Mouse (Mus musculus) liver, embryonic 12.5 days (tissue): ENCODE measurements at regions not wholly inside any gene's neighbourhood (a gene's known extent, or its start where the extent isn't known, plus 50 kb on each side); places are given as distances from the start of the nearest gene placed in this dataset.

ENCODE experiments used
- ATAC-seq: fragments of 200-750 bp; cut with Nextera tagmentation; 2 replicates; pipeline ENCODE4 v1.8.0; 2017; ENCODE audit warnings: moderate number of reproducible peaks, mild to moderate bottlenecking, moderate library complexity
- H3K27ac ChIP-seq: fragments of 300-500 bp; sonication (generic); 2 replicates; pipeline ENCODE4 v1.5.1; 2016; ENCODE audit warnings: mild to moderate bottlenecking
- H3K27me3 ChIP-seq: fragments of 300-500 bp; sonication (generic); replicated peaks from 2 replicates; pipeline ENCODE4 v1.6.1; 2016; ENCODE audit warnings: mild to moderate bottlenecking, moderate library complexity
- H3K36me3 ChIP-seq: fragments of 300-500 bp; sonication (generic); 2 replicates; pipeline ENCODE4 v1.6.1; 2016; ENCODE audit warnings: mild to moderate bottlenecking, moderate library complexity
- H3K4me1 ChIP-seq: fragments of 300-500 bp; sonication (generic); 2 replicates; pipeline ENCODE4 v1.6.1; 2016
- H3K4me2 ChIP-seq: fragments of 300-500 bp; sonication (generic); 2 replicates; pipeline ENCODE4 v1.6.1; 2016; ENCODE audit warnings: mild to moderate bottlenecking, moderate library complexity
- H3K4me3 ChIP-seq: fragments of 300-500 bp; sonication (generic); 2 replicates; pipeline ENCODE4 v1.5.1; 2016; ENCODE audit warnings: mild to moderate bottlenecking, moderate library complexity
- H3K9ac ChIP-seq: fragments of 300-500 bp; sonication (generic); 2 replicates; pipeline ENCODE4 v1.6.1; 2016; ENCODE audit warnings: mild to moderate bottlenecking, moderate library complexity
- H3K9me3 ChIP-seq: fragments of 300-500 bp; sonication (generic); replicated peaks from 2 replicates; pipeline ENCODE4 v1.6.1; 2016; ENCODE audit warnings: mild to moderate bottlenecking, moderate library complexity
- WGBS: fragments of 180-500 bp; shearing (Covaris S2); methylation state at CpG from one replicate; pipeline ENCODE4 v1.1.7; 2016; ENCODE audit not compliant: insufficient replicate concordance; 5-methylcytosine and 5-hydroxymethylcytosine counted together

DNA sequence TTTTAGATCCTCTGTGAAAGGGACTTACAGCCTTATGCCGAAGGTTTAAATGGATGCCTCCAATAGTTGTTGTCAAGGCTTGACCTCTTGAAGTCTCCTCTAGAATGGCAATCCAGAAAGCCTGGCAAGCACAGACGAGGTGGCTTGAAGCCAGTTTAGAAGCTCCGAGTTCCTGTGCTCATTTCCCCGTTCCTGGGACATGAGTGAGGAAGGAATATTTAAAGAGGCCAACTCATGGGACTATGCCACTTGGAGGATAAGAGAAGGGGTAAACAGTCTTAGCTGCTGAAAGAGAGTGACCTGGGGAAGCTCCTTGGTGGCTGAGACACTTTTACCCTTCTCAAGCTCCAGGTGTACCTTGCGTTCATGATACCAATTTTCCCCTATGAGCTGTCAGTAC is 335.1 kb upstream of the Xrcc4 start:
- Histone ChIP-seq H3K4me3 (no peak overlapping the region), H3K9ac (no peak overlapping the region), H3K27me3 (no peaks in the 10 kb centered on the region), H3K9me3 (no peaks in the 10 kb centered on the region), H3K4me1 (no peaks in the 10 kb centered on the region), H3K36me3 (no peaks in the 10 kb centered on the region), H3K27ac (no peak overlapping the region), H3K4me2 (no peak overlapping the region)
- ATAC-seq = no peak
- 65% methylated on average over 5 of the region's 5 CpGs for WGBS

DNA sequence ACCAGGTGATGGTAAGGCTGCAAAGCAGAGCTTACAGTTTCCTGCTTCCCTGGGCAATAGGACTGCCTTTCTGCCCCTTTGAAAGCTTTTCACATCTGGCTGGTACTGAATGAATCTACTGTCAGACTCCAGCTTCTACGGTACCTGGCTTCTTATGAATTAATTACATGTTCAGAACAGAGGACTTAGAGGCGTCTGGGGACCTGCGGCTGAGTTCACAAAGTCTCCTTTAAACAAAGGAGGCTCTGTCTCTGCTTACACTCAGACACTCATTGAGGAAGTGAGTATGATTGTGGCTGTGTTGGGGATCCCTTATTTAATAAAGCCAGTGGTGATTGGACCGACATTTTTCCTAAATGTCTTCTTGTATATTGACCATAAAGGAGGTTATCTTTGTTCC is 331.6 kb upstream of the Xrcc4 start:
- ATAC-seq = no peak
- no peak overlapping the region for H3K4me3 ChIP-seq
- H3K27ac ChIP-seq = no peak overlapping the region
- H3K4me2 ChIP-seq = no peak overlapping the region
- no peaks in the 10 kb centered on the region for H3K36me3 ChIP-seq
- H3K9me3 ChIP-seq = no peaks in the 10 kb centered on the region
- no peaks in the 10 kb centered on the region for H3K4me1 ChIP-seq
- H3K9ac ChIP-seq = no peak overlapping the region
- WGBS = 69% methylated on average over 4 of the region's 4 CpGs
- no peaks in the 10 kb centered on the region for H3K27me3 ChIP-seq

DNA sequence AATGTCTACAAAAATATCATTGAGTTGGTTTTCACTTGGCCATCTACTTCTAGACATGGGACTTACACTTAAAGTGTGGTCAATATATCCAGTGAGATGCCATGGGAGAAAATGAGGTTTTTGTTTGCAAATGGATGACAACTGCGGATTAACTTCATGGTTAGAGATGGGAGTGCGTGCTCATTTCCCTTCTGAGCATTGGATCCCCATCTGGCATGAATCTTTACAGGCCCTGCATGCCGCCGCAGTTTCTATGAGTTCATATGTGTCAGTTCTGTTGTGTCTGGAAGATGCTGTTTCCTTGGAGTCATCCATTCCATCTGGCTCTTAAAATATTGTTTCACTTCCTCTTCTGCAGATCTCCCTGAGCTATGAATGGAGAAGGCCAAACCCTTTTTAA is 315.0 kb upstream of the Xrcc4 start:
- Histone ChIP-seq H3K9ac (no peak overlapping the region), H3K4me1 (no peaks in the 10 kb centered on the region), H3K9me3 (no peaks in the 10 kb centered on the region), H3K27me3 (no peaks in the 10 kb centered on the region), H3K4me3 (no peak overlapping the region), H3K27ac (no peak overlapping the region), H3K36me3 (no peaks in the 10 kb centered on the region), H3K4me2 (no peak overlapping the region)
- WGBS = 75% methylated on average over 4 of the region's 4 CpGs
- no peak for ATAC-seq

DNA sequence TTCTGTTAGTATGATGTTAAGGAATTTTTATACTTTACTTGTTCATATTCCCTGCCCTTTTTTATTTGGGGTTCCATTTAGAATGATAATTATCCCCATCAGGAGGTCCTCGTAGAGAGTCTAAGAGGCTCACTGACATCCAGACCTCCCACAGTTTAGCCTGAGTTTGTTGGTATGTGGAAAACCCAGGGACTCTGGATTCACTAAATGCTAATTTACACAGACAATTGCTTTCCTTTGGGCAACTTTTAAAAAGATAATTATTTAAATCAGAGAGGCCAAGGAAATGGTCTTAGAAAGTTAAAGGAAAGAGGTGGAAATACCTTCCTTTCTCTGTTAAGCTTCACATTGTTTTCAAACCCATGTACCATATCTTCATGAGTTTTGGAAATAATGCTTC is 312.7 kb upstream of the Xrcc4 start:
- Histone ChIP-seq H3K36me3 (no peaks in the 10 kb centered on the region), H3K4me3 (no peak overlapping the region), H3K27me3 (no peaks in the 10 kb centered on the region), H3K4me1 (no peaks in the 10 kb centered on the region), H3K9ac (no peak overlapping the region), H3K4me2 (no peak overlapping the region), H3K9me3 (no peaks in the 10 kb centered on the region), H3K27ac (no peak overlapping the region)
- WGBS = 69% methylated on average over 1 of the region's 1 CpGs
- no peak for ATAC-seq

DNA sequence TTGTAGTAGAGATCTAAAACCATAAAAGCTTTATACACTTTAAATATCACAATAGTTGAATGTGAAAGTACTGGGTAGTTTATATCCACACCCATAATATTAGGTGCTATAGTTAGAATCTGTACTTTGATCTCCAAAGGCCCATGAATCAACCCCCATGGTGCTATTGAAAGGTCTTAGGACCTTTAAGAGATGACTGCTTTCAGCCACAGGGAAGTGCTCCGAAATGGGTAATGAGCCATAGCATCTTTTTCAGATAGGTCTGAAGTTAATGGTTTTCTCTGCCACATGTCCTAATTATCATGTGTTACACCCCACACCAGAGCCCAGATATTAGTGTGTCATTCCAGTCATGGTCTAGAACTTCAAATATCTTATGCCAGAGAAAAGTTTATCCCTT is 312.1 kb upstream of the Xrcc4 start:
- Histone ChIP-seq H3K4me2 (no peak overlapping the region), H3K9me3 (no peaks in the 10 kb centered on the region), H3K4me1 (no peaks in the 10 kb centered on the region), H3K9ac (no peak overlapping the region), H3K4me3 (no peak overlapping the region), H3K27ac (no peak overlapping the region), H3K27me3 (no peaks in the 10 kb centered on the region), H3K36me3 (no peaks in the 10 kb centered on the region)
- no peak for ATAC-seq
- WGBS = 61% methylated on average over 1 of the region's 1 CpGs

DNA sequence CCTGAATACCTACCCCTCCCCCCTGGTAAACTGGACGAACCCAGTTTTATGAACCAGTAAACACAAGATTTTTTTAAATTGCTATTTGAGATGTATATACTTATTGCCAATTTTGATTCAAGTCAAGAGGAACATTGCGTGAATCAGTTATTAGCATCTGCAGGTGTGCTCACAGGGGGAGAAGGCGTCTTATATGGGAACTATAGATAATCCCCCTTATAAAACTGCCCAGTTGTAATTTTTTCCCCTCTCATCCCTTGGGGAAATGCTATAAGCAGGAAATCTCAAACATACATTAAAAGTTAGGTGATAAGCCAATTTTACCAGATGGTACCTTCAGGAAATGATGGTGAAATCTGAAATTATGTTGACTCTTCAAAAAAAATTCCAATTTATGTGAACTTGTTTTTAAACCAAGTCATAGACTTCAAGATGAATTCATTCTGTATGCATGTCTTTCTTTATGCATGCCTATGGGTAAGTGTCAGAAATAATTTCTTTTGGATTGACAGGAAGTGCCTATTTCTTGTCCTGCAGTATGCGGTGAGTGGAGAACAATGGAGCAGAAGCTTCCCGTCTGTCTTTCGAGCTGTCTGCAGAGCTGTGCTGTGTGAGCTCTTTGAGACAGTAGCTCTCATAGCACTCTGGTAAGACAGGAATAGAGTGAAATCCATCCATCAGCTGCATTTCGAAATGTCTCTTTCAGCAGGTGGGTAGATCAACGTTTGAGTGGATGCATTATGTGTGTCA is 306.0 kb upstream of the Xrcc4 start:
- H3K9me3 ChIP-seq = no peaks in the 10 kb centered on the region
- ATAC-seq = no peak
- H3K4me3 ChIP-seq = no peak overlapping the region
- no peaks in the 10 kb centered on the region for H3K27me3 ChIP-seq
- H3K4me2 ChIP-seq = no peak overlapping the region
- H3K4me1 ChIP-seq = no peaks in the 10 kb centered on the region
- H3K27ac ChIP-seq = no peak overlapping the region
- no peak overlapping the region for H3K9ac ChIP-seq
- WGBS = 62% methylated on average over 8 of the region's 8 CpGs
- H3K36me3 ChIP-seq = no peaks in the 10 kb centered on the region

DNA sequence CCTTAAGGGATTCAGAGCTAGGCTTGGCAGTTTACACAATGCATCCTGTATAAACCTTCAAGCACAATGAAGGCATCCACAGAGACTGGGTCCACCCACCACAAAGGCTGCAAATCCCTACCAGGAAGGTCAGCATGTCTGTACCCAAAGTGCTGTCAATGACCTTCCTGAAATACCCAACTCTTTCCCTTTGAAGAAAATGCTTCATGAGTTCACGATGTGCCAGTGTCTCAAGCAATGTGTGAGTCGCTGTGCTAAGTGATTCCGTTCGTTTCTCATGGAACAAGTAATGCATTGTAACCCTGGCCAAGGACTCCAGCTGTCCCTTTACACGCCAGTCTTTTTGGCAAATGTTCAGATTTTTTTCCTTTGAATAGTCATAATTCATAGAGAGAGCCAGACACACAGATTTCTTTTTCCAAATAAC is 305.4 kb upstream of the Xrcc4 start:
- Histone ChIP-seq H3K27me3 (no peaks in the 10 kb centered on the region), H3K4me3 (no peak overlapping the region), H3K9me3 (no peaks in the 10 kb centered on the region), H3K27ac (no peak overlapping the region), H3K9ac (no peak overlapping the region), H3K36me3 (no peaks in the 10 kb centered on the region), H3K4me2 (no peak overlapping the region), H3K4me1 (no peaks in the 10 kb centered on the region)
- ATAC-seq = no peak
- WGBS = 72% methylated on average over 5 of the region's 5 CpGs

DNA sequence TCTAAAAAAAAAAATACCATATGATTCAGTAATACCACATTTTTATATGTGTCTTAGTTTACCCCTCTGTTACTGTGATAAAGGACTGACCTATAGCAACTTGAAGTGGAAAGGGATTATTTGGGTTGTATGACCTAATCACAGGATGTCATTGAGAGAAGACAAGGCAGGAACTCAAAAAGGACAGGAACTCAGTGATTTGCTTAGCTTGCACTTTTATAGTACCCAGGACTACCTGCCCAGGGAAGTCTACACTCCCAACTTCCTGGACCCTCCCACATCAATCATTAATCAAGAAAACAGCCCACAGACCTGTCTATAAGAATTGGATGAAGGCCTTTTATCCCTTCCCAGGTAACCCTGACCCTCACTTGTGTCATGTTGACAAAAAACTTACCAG is 303.0 kb upstream of the Xrcc4 start:
- H3K9me3 ChIP-seq = no peaks in the 10 kb centered on the region

DNA sequence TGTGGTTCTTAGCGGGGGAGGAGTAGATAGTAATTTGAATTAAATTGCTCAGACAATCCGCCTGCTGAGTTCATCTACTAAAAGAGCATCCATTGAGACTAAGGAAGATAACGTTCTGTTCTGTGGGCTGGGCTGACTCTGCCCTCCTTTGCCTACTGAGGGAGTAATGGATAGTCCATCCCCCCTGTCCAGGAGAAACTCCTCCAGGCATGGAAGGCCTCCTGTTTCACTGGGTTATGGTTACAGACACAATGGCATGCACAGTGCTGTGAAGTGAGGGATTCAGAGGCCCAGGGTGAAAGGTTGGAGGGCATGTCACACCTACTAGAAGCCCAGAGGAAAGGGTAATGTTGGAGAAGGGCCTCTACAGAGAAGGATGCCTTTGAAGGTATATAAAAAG is 287.2 kb upstream of the Xrcc4 start:
- Histone ChIP-seq H3K27ac (no peak overlapping the region), H3K4me1 (no peaks in the 10 kb centered on the region), H3K27me3 (no peaks in the 10 kb centered on the region), H3K4me2 (no peak overlapping the region), H3K9ac (no peak overlapping the region), H3K36me3 (no peaks in the 10 kb centered on the region), H3K4me3 (no peak overlapping the region), H3K9me3 (no peaks in the 10 kb centered on the region)
- WGBS = 61% methylated on average over 3 of the region's 3 CpGs
- ATAC-seq = no peak

More for the DNA sequence above, 303.0 kb upstream of the Xrcc4 start:
- no peak overlapping the region for H3K27ac ChIP-seq
- no peaks in the 10 kb centered on the region for H3K27me3 ChIP-seq
- no peaks in the 10 kb centered on the region for H3K36me3 ChIP-seq
- no peak for ATAC-seq
- H3K9ac ChIP-seq = no peak overlapping the region
- no peak overlapping the region for H3K4me2 ChIP-seq
- no peaks in the 10 kb centered on the region for H3K4me1 ChIP-seq
- no peak overlapping the region for H3K4me3 ChIP-seq

DNA sequence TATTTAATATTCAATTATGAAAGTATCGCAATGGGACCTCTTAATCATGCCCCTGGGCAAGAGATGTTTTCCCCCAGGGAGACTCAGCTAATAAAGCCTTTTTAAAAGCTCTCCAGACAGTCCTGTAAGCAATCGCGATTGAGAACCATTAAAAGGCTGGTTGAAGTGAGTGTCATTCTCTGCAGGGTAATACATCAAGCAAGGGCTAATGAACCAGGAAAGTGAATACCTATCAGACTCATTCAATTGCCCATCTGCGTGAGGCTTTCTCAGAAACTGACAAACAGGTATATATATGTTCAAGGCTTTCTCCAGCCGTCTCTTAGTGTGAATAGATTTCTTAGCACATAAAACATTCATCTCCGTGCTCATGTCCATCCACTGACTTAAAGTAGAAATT is 286.8 kb upstream of the Xrcc4 start:
- Histone ChIP-seq H3K9ac (no peak overlapping the region), H3K4me3 (no peak overlapping the region), H3K4me2 (no peak overlapping the region), H3K9me3 (no peaks in the 10 kb centered on the region), H3K4me1 (no peaks in the 10 kb centered on the region), H3K36me3 (no peaks in the 10 kb centered on the region), H3K27ac (no peak overlapping the region), H3K27me3 (no peaks in the 10 kb centered on the region)
- 75% methylated on average over 6 of the region's 6 CpGs for WGBS
- no peak for ATAC-seq

DNA sequence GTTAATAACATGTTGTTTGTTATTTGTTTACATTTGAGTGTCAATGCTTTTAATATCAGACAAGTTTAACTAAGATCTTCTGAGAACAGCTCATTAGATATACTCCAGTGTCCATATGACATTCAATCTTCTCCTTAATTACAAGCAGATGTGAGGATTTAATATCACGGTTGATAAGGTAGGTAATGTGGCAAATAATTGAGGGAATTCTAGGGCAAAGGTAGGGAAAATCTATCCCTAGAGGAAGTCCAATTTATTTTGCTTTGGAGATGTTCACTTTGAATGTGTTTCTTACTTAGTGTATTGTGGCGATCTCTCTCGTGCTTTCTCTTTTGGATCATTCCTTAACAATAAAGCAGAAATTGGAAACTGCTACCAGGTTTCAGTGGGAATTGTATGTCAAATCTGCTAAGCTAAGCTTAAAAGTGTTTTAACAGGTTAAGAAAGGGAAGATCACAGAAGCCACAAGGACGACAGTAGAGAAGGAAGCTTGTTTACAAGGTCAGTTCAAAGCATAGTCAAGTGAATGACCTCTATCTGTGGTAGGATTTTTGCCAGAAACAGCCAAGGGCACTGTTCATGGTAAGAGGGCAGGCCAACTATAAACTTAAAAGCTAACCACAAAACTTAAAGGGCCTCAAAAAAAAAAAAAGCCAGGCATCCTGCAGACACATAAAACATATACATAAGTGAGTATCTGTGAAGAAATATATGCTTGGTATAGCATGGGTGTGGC is 282.2 kb upstream of the Xrcc4 start:
- Histone ChIP-seq H3K4me2 (no peak overlapping the region), H3K9ac (no peak overlapping the region), H3K27ac (no peak overlapping the region), H3K27me3 (no peaks in the 10 kb centered on the region), H3K4me3 (no peak overlapping the region), H3K36me3 (no peaks in the 10 kb centered on the region), H3K9me3 (no peaks in the 10 kb centered on the region), H3K4me1 (no peaks in the 10 kb centered on the region)
- ATAC-seq = no peak
- 64% methylated on average over 4 of the region's 4 CpGs for WGBS

DNA sequence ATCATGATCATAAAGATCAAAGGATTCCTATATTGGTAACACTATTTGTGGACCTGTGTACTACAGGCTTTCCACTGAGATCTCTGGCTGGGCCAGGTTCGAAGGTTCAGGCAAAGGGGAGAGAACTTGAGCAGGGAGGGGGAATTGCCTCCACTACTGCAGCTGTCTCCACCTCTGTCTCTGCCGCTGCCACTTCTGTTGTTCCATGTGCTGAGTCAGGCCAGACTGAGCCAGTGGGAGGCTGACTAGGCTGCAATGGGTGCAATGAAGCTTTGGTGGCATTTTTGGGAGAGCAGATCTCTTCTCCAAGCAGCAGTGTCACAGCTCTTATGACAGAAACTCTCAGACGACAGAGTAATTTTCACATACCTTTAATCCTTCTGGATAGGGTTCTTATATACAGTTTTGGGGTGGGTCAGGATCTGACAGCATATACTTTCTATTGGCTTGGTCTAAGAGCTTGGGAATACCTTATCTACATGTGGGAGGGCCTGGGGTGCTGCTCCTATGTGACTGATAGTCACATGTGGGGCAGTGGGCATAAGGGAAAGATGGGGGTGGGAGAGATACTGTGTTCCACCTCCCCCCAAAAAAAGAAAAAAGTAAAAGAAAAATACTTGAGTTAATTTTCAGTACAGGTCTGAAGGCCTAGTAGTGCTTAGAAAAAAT is 281.5 kb upstream of the Xrcc4 start:
- H3K9ac ChIP-seq = no peak overlapping the region
- ATAC-seq = no peak
- 63% methylated on average over 3 of the region's 3 CpGs for WGBS
- no peak overlapping the region for H3K4me3 ChIP-seq
- no peak overlapping the region for H3K27ac ChIP-seq
- no peaks in the 10 kb centered on the region for H3K27me3 ChIP-seq
- H3K9me3 ChIP-seq = no peaks in the 10 kb centered on the region
- no peak overlapping the region for H3K4me2 ChIP-seq
- H3K4me1 ChIP-seq = no peaks in the 10 kb centered on the region
- no peaks in the 10 kb centered on the region for H3K36me3 ChIP-seq
